Mouse (Mus musculus): ENCODE measurements around the gene Olfr963. TPM values are rescaled to one million over a fixed set of nuclear protein-coding genes. Genes with fewer than 3 reads are reported as not detected.
"Not testable (repeated sequence)": the region's sequence is repeated elsewhere in the genome, so short reads cannot be mapped to it uniquely, and the experiment has no call there.

The Olfr963 gene
- polyA plus RNA-seq, 1 experiment from 2014 or later = not detected

- Histone ChIP-seq H3K9me3 (no peaks in the 10 kb centered on the region), H3K4me2 (no peak overlapping the region), H3K27me3 (replicated peaks) (no peaks in the 10 kb centered on the region), H3K36me3 (no peaks in the 10 kb centered on the region), H3K4me1 (no peaks in the 10 kb centered on the region), H3K27ac (no peak overlapping the region), H3K9ac (no peak overlapping the region), H3K4me3 (replicated peaks) (no peak overlapping the region)
- no peak for ATAC-seq (ENCODE audit: insufficient read depth, low FRiP score, low read depth)
- 63% methylated on average over 2 of the region's 2 CpGs for WGBS
Observed at GRCm38 (mm10) chr9:39679280-39679679, 12.3 kb downstream of the Olfr963 start.

GRCm38 (mm10) chr9:39701123-39701522 is 34.1 kb downstream of the Olfr963 start:
- ATAC-seq (ENCODE audit: insufficient read depth, low FRiP score, low read depth); H3K4me2 ChIP-seq: not testable (repeated sequence)

GRCm38 (mm10) chr9:39707017-39707416 is 40.0 kb downstream of the Olfr963 start, which contains the start of gene Olfr149:
Olfr149 (minus strand) TSS chr9:39707117.
- H3K27ac ChIP-seq = no peak within 1 kb of the TSS
- H3K27me3 ChIP-seq (replicated peaks) = no peaks in the 10 kb centered on the region
- H3K36me3 ChIP-seq = no peaks in the 10 kb centered on the region
- no peaks in the 10 kb centered on the region for H3K9me3 ChIP-seq
- no peaks in the 10 kb centered on the region for H3K4me1 ChIP-seq
- no peak within 1 kb of the TSS for H3K4me2 ChIP-seq
- no peak for ATAC-seq (ENCODE audit: insufficient read depth, low FRiP score, low read depth)
- H3K9ac ChIP-seq = no peak within 1 kb of the TSS
- no peak within 1 kb of the TSS for H3K4me3 ChIP-seq (replicated peaks)

More at GRCm38 (mm10) chr9:39701123-39701522, 34.1 kb downstream of the Olfr963 start:
- H3K27ac ChIP-seq; H3K4me1 ChIP-seq; H3K9ac ChIP-seq; H3K4me3 ChIP-seq (replicated peaks); H3K36me3 ChIP-seq; H3K27me3 ChIP-seq (replicated peaks); H3K9me3 ChIP-seq: not testable (repeated sequence)
- 87% methylated on average over 8 of the region's 8 CpGs for WGBS

- H3K36me3 ChIP-seq = no peaks in the 10 kb centered on the region
- H3K9ac ChIP-seq = no peak overlapping the region
- H3K27ac ChIP-seq = no peak overlapping the region
- peak; percentile 27; the same call in 1 of the 2 replicates for ATAC-seq (ENCODE audit: insufficient read depth, low FRiP score, low read depth)
- no peaks in the 10 kb centered on the region for H3K4me1 ChIP-seq
- no peaks in the 10 kb centered on the region for H3K9me3 ChIP-seq
- no peak overlapping the region for H3K4me3 ChIP-seq (replicated peaks)
- 60% methylated on average over 3 of the region's 3 CpGs for WGBS
- H3K4me2 ChIP-seq = no peak overlapping the region
- H3K27me3 ChIP-seq (replicated peaks) = no peaks in the 10 kb centered on the region
Observed at GRCm38 (mm10) chr9:39708958-39709357, 42.0 kb downstream of the Olfr963 start.

- Histone ChIP-seq H3K27me3 (replicated peaks) (no peaks in the 10 kb centered on the region), H3K9ac (no peak within 1 kb of the TSS), H3K9me3 (no peaks in the 10 kb centered on the region), H3K36me3 (no peaks in the 10 kb centered on the region), H3K4me2 (no peak within 1 kb of the TSS), H3K4me3 (replicated peaks) (no peak within 1 kb of the TSS), H3K4me1 (no peaks in the 10 kb centered on the region), H3K27ac (no peak within 1 kb of the TSS)
- no peak for ATAC-seq (ENCODE audit: insufficient read depth, low FRiP score, low read depth)
Observed at GRCm38 (mm10) chr9:39711053-39711452, 44.0 kb downstream of the Olfr963 start, which contains the start of gene Olfr965. Olfr965 (plus strand) TSS chr9:39711353.

Other genes starting within 250 kb of the Olfr963 start
- not detected in 2 replicates for gene Olfr952, start 240.1 kb upstream of the Olfr963 start, polyA plus RNA-seq (2015; fragmentation: Nextera tagmentation; extraction: Ambion mirVana)
- gene Olfr954, start 210.5 kb upstream of the Olfr963 start, polyA plus RNA-seq (2015; fragmentation: Nextera tagmentation; extraction: Ambion mirVana) = not detected in 2 replicates
- gene Olfr955, start 195.3 kb upstream of the Olfr963 start, polyA plus RNA-seq (2015; fragmentation: Nextera tagmentation; extraction: Ambion mirVana) = not detected in 2 replicates
- not detected in 2 replicates for gene Olfr44, start 173.2 kb upstream of the Olfr963 start, polyA plus RNA-seq (2015; fragmentation: Nextera tagmentation; extraction: Ambion mirVana)
- not detected in 2 replicates for gene Olfr957, start 151.4 kb upstream of the Olfr963 start, polyA plus RNA-seq (2015; fragmentation: Nextera tagmentation; extraction: Ambion mirVana)
- not detected in 2 replicates for gene Olfr958, start 113.2 kb upstream of the Olfr963 start, polyA plus RNA-seq (2015; fragmentation: Nextera tagmentation; extraction: Ambion mirVana)
- gene Olfr959, start 91.6 kb upstream of the Olfr963 start, polyA plus RNA-seq (2015; fragmentation: Nextera tagmentation; extraction: Ambion mirVana) = not detected in 2 replicates
- 25.7 and 28.1 TPM in 2 replicates for gene AW551984, start 62.8 kb upstream of the Olfr963 start, polyA plus RNA-seq (2015; fragmentation: Nextera tagmentation; extraction: Ambion mirVana)
- not detected in 2 replicates for gene Olfr148, start 56.5 kb upstream of the Olfr963 start, polyA plus RNA-seq (2015; fragmentation: Nextera tagmentation; extraction: Ambion mirVana)
- gene Olfr960, start 45.8 kb upstream of the Olfr963 start, polyA plus RNA-seq (2015; fragmentation: Nextera tagmentation; extraction: Ambion mirVana) = not detected in 2 replicates
- gene Olfr961, start 22.1 kb upstream of the Olfr963 start, polyA plus RNA-seq (2015; fragmentation: Nextera tagmentation; extraction: Ambion mirVana) = not detected in 2 replicates
- not detected in 2 replicates for gene Olfr149, start 39.9 kb downstream of the Olfr963 start, polyA plus RNA-seq (2015; fragmentation: Nextera tagmentation; extraction: Ambion mirVana)
- not detected in 2 replicates for gene Olfr965, start 44.1 kb downstream of the Olfr963 start, polyA plus RNA-seq (2015; fragmentation: Nextera tagmentation; extraction: Ambion mirVana)
- not detected in 2 replicates for gene Olfr150, start 63.8 kb downstream of the Olfr963 start, polyA plus RNA-seq (2015; fragmentation: Nextera tagmentation; extraction: Ambion mirVana)
- gene Olfr967, start 79.0 kb downstream of the Olfr963 start, polyA plus RNA-seq (2015; fragmentation: Nextera tagmentation; extraction: Ambion mirVana) = not detected in 2 replicates
- not detected in 2 replicates for gene Olfr968, start 116.0 kb downstream of the Olfr963 start, polyA plus RNA-seq (2015; fragmentation: Nextera tagmentation; extraction: Ambion mirVana)
- not detected in 2 replicates for gene Olfr969, start 123.7 kb downstream of the Olfr963 start, polyA plus RNA-seq (2015; fragmentation: Nextera tagmentation; extraction: Ambion mirVana)
- not detected in 2 replicates for gene Olfr970, start 141.7 kb downstream of the Olfr963 start, polyA plus RNA-seq (2015; fragmentation: Nextera tagmentation; extraction: Ambion mirVana)
- not detected in 2 replicates for gene Olfr971, start 169.7 kb downstream of the Olfr963 start, polyA plus RNA-seq (2015; fragmentation: Nextera tagmentation; extraction: Ambion mirVana)
- gene Olfr972, start 199.2 kb downstream of the Olfr963 start, polyA plus RNA-seq (2015; fragmentation: Nextera tagmentation; extraction: Ambion mirVana) = not detected in 2 replicates
- gene Olfr229, start 240.1 kb downstream of the Olfr963 start, polyA plus RNA-seq (2015; fragmentation: Nextera tagmentation; extraction: Ambion mirVana) = not detected in 2 replicates

Data from stomach, embryonic 15.5 days (tissue).